Mouse (Mus musculus) heart, embryonic 10.5 days (tissue): ENCODE results near the gene Tbl2. TPM values are rescaled to one million over a fixed set of nuclear protein-coding genes. Genes with fewer than 3 reads are reported as not detected.

Experiments used
- DNase-seq: peaks from one replicate; pipeline ENCODE4 v3.0.0-alpha.2; 2017; ENCODE audit warnings: low spot score
- H3K27ac ChIP-seq: fragments of 300-500 bp; sonication (generic); 2 replicates; pipeline ENCODE4 v1.5.1; 2016; ENCODE audit warnings: mild to moderate bottlenecking
- H3K27me3 ChIP-seq: fragments of 300-500 bp; sonication (generic); 2 replicates; pipeline ENCODE4 v1.6.1; 2016; ENCODE audit warnings: mild to moderate bottlenecking; ENCODE audit not compliant: poor library complexity, insufficient read depth, severe bottlenecking
- H3K36me3 ChIP-seq: fragments of 300-500 bp; sonication (generic); 2 replicates; pipeline ENCODE4 v1.6.1; 2016; ENCODE audit warnings: mild to moderate bottlenecking, moderate library complexity
- H3K4me1 ChIP-seq: fragments of 300-500 bp; sonication (generic); 2 replicates; pipeline ENCODE4 v1.6.1; 2016; ENCODE audit warnings: mild to moderate bottlenecking
- H3K4me3 ChIP-seq: fragments of 300-500 bp; sonication (generic); 2 replicates; pipeline ENCODE4 v1.5.1; 2016; ENCODE audit warnings: mild to moderate bottlenecking, moderate library complexity
- H3K9me3 ChIP-seq: fragments of 300-500 bp; sonication (generic); 2 replicates; pipeline ENCODE4 v1.6.1; 2016; ENCODE audit warnings: mild to moderate bottlenecking, moderate library complexity
- WGBS: fragments of 180-500 bp; shearing (Covaris S2); methylation state at CpG from one replicate; pipeline ENCODE4 v1.1.7; 2016; 5-methylcytosine and 5-hydroxymethylcytosine counted together
- microRNA-seq: library from miRNA; unstranded; fragments of <30 nt; microRNA quantifications from one replicate; pipeline ENCODE4, GENCODE M21; 2017
- polyA plus RNA-seq: library from polyadenylated mRNA; unstranded; fragments of >200 nt; fragmentation: Nextera tagmentation; extraction: Ambion mirVana; gene quantifications from 2 replicates; pipeline ENCODE4 v1.2.1, GENCODE M21; 2016

The Tbl2 gene
- polyA plus RNA-seq, 1 experiment from 2014 or later, result 25.1 TPM

- H3K36me3 ChIP-seq, result peaks cover 86% of the 10 kb centered on the region
- H3K27me3 ChIP-seq, result no peaks in the 10 kb centered on the region
- 38% methylated on average over 3 of the region's 3 CpGs for WGBS
- H3K9me3 ChIP-seq, result no peaks in the 10 kb centered on the region
- no peak overlapping the region for H3K4me3 ChIP-seq
- no peak for DNase-seq
- no peaks in the 10 kb centered on the region; the same call in 1 of the 2 replicates for H3K4me1 ChIP-seq
- no peak overlapping the region for H3K27ac ChIP-seq
Observed at GRCm38 (mm10) chr5:135202763-135203162, 53.3 kb downstream of the Tbl2 start.

DNA sequence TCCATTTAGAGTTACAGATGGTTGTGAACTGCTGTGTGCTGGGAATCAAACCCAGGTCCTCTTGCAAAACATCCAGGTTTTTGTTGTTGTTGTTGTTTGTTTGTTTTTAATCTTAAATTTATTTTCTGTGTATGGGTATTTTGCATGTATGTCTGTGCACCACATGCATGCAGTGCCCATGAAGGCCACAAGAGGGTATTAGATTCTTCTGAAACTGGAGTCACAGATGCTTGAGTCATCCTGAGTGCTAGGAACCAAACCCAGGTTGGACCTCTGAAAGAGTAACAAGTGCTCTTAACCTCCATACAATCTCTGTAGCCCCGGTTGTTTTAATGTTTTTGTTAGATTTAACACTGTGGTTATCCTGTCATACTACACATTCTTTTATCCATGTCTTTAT is 58.7 kb downstream of the Tbl2 start:
- no peak overlapping the region for H3K27ac ChIP-seq
- H3K4me1 ChIP-seq, result no peaks in the 10 kb centered on the region
- H3K27me3 ChIP-seq, result no peaks in the 10 kb centered on the region
- no peaks in the 10 kb centered on the region for H3K9me3 ChIP-seq
- no peak overlapping the region for H3K4me3 ChIP-seq
- WGBS, result 91% methylated on average over 1 of the region's 1 CpGs
- H3K36me3 ChIP-seq, result peaks cover 98% of the 10 kb centered on the region
- no peak for DNase-seq

Small RNAs within 50 kb of the gene (microRNA-seq; reads per million reads assigned to microRNA genes)
- not detected for gene Gm25315

Other genes with a start within 250 kb of the Tbl2 start
- not detected in 2 replicates for gene Tmem270, start 242.9 kb upstream of the Tbl2 start, polyA plus RNA-seq
- 6.1 and 8.5 TPM in 2 replicates for gene Cldn13, start 234.1 kb upstream of the Tbl2 start, polyA plus RNA-seq
- gene Mettl27, start 217.3 kb upstream of the Tbl2 start, polyA plus RNA-seq, result 8.8 and 12.1 TPM in 2 replicates
- 2.8 and 6.9 TPM in 2 replicates for gene Cldn4, start 202.7 kb upstream of the Tbl2 start, polyA plus RNA-seq
- gene Cldn3, start 163.4 kb upstream of the Tbl2 start, polyA plus RNA-seq, result 2.7 and 10.2 TPM in 2 replicates
- 57.8 and 63.7 TPM in 2 replicates for gene Abhd11, start 140.5 kb upstream of the Tbl2 start, polyA plus RNA-seq
- 8.5 and 8.6 TPM in 2 replicates for gene Stx1a, start 126.2 kb upstream of the Tbl2 start, polyA plus RNA-seq
- 24.5 and 27.6 TPM in 2 replicates for gene Dnajc30, start 85.5 kb upstream of the Tbl2 start, polyA plus RNA-seq
- gene Bud23, start 84.7 kb upstream of the Tbl2 start, polyA plus RNA-seq, result 99.4 and 134 TPM in 2 replicates
- gene Vps37d, start 71.4 kb upstream of the Tbl2 start, polyA plus RNA-seq, result 2.4 and 7.1 TPM in 2 replicates
- 1.00 and 3.0 TPM in 2 replicates for gene Mlxipl, start 59.8 kb upstream of the Tbl2 start, polyA plus RNA-seq
- gene Bcl7b, start 18.6 kb downstream of the Tbl2 start, polyA plus RNA-seq, result 39.2 and 45.3 TPM in 2 replicates
- 30.6 and 44.4 TPM in 2 replicates for gene Baz1b, start 37.6 kb downstream of the Tbl2 start, polyA plus RNA-seq
- gene Fzd9, start 101.6 kb downstream of the Tbl2 start, polyA plus RNA-seq, result 4.5 and 7.2 TPM in 2 replicates
- 0.15 and 0.21 TPM in 2 replicates for gene Fkbp6, start 200.4 kb downstream of the Tbl2 start, polyA plus RNA-seq
- gene Trim50, start 203.6 kb downstream of the Tbl2 start, polyA plus RNA-seq, result not detected in 2 replicates
- 27.2 and 33.5 TPM in 2 replicates for gene Nsun5, start 220.3 kb downstream of the Tbl2 start, polyA plus RNA-seq
- gene Pom121, start 244.9 kb downstream of the Tbl2 start, polyA plus RNA-seq, result 11.1 and 17.2 TPM in 2 replicates